Mouse (Mus musculus): Measurements from ENCODE around the gene AU040320. TPM values are rescaled to one million over a fixed set of nuclear protein-coding genes. Genes with fewer than 3 reads are reported as not detected.

Gene AU040320
- total RNA-seq, 2 experiments from 2014 or later, result 54.6 to 57.3 TPM

Other genes with a start within 250 kb of the AU040320 start
- 1 to 10 TPM; 6.2 to 6.3 TPM for gene Ago4, start 220.1 kb upstream of the AU040320 start, total RNA-seq (2021)
- gene Clspn, start 196.6 kb upstream of the AU040320 start, total RNA-seq (2021), result 1 to 10 TPM; 1.1 to 2.5 TPM
- 10 to 100 TPM; 82.3 to 84.7 TPM for gene 5730409E04Rik, start 143.7 kb upstream of the AU040320 start, total RNA-seq (2021)
- 100 to 1,000 TPM; 126 TPM for gene Psmb2, start 75.9 kb upstream of the AU040320 start, total RNA-seq (2021)
- not detected for gene Tfap2e, start 17.3 kb upstream of the AU040320 start, total RNA-seq (2021)
- gene Ncdn, start 106 bp upstream of the AU040320 start, total RNA-seq (2021), result 100 to 1,000 TPM; 694 to 719 TPM
- 10 to 100 TPM; 48.7 to 52.7 TPM for gene Zmym4, start 214.6 kb downstream of the AU040320 start, total RNA-seq (2021)

Data from left cerebral cortex, postnatal 10 days (tissue).